Mouse (Mus musculus): Measurements from ENCODE around the gene Crkl. TPM values are rescaled to one million over a fixed set of nuclear protein-coding genes. Genes with fewer than 3 reads are reported as not detected.
A peak's percentile ranks its signal among the peaks of the same experiment; 100 is the strongest.

The Crkl gene
- 31.4 and 55.4 TPM in 2 replicates for total RNA-seq (2014; rRNA removed)
- polyA plus RNA-seq (2015; fragmentation: Nextera tagmentation; extraction: Ambion mirVana), result 44.5 and 60.5 TPM in 2 replicates

- H3K9me3 ChIP-seq (ENCODE audit: low read length), result no peaks in the 10 kb centered on the region
- H3K27ac ChIP-seq (ENCODE audit: low read depth, low read length), result peak within 1 kb of the TSS; percentile 98
- WGBS, result 1% methylated on average over 63 of the region's 63 CpGs
- H3K4me3 ChIP-seq (ENCODE audit: low read depth, low read length), result peak within 1 kb of the TSS; percentile 98
- H3K36me3 ChIP-seq (ENCODE audit: insufficient read depth), result peaks cover 8% of the 10 kb centered on the region; the same call in 1 of the 2 replicates
- TF ChIP-seq CTCF (IDR thresholded peaks at IDR 0.05; ENCODE audit: low read depth), result no peak; the same call in 1 of the 2 replicates
- H3K9ac ChIP-seq, result peak within 1 kb of the TSS; percentile 98
- peaks cover 15% of the 10 kb centered on the region for H3K4me1 ChIP-seq (ENCODE audit: insufficient read depth)
- DNase-seq (peak; percentile 99), ATAC-seq (peak; percentile 96)
- H3K4me2 ChIP-seq (ENCODE audit: low read depth), result peak within 1 kb of the TSS; percentile 88
- no peaks in the 10 kb centered on the region for H3K27me3 ChIP-seq (ENCODE audit: insufficient read depth, low read length)
These were observed at the start of gene Crkl for GRCm38 (mm10) chr16:17451541-17452372. TSS of gene Crkl (plus strand) at chr16:17451987.

- peak; percentile 19 for DNase-seq
- peak; percentile 65 for TF ChIP-seq CTCF (IDR thresholded peaks at IDR 0.05; ENCODE audit: low read depth)
- H3K27ac ChIP-seq (ENCODE audit: low read depth, low read length), result no peak overlapping the region
- ATAC-seq, result no peak
- no peak overlapping the region for H3K4me2 ChIP-seq (ENCODE audit: low read depth)
- no peak overlapping the region for H3K9ac ChIP-seq
- peaks cover 21% of the 10 kb centered on the region for H3K4me1 ChIP-seq (ENCODE audit: insufficient read depth)
- H3K4me3 ChIP-seq (ENCODE audit: low read depth, low read length), result no peak overlapping the region
- no peaks in the 10 kb centered on the region for H3K9me3 ChIP-seq (ENCODE audit: low read length)
- no peaks in the 10 kb centered on the region for H3K36me3 ChIP-seq (ENCODE audit: insufficient read depth)
- 76% methylated on average over 1 of the region's 1 CpGs for WGBS
- no peaks in the 10 kb centered on the region for H3K27me3 ChIP-seq (ENCODE audit: insufficient read depth, low read length)
These were observed 48.9 kb upstream of the Crkl start for GRCm38 (mm10) chr16:17402855-17403254.

- peak overlapping the region; percentile 85 for H3K9ac ChIP-seq
- peak overlapping the region; percentile 58 for H3K4me2 ChIP-seq (ENCODE audit: low read depth)
- ATAC-seq (peak; percentile 73), DNase-seq (peak; percentile 70)
- peaks cover 21% of the 10 kb centered on the region for H3K4me1 ChIP-seq (ENCODE audit: insufficient read depth)
- TF ChIP-seq CTCF (IDR thresholded peaks at IDR 0.05; ENCODE audit: low read depth), result no peak
- no peaks in the 10 kb centered on the region for H3K27me3 ChIP-seq (ENCODE audit: insufficient read depth, low read length)
- H3K27ac ChIP-seq (ENCODE audit: low read depth, low read length), result peak overlapping the region; percentile 87
- no peaks in the 10 kb centered on the region for H3K9me3 ChIP-seq (ENCODE audit: low read length)
- under 1% methylated on average over 22 of the region's 22 CpGs for WGBS
- 0 out of 2 replicates have a peak, but pooled peaks cover 5% of the 10 kb centered on the region for H3K36me3 ChIP-seq (ENCODE audit: insufficient read depth)
- H3K4me3 ChIP-seq (ENCODE audit: low read depth, low read length), result peak overlapping the region; percentile 60
These were observed 46.5 kb upstream of the Crkl start for GRCm38 (mm10) chr16:17405271-17405696.

GRCm38 (mm10) chr16:17405736-17406443, 45.9 kb upstream of the Crkl start, which contains the start of the genes Snap29 and Pi4ka:
TSS of gene Snap29 (plus strand) at chr16:17405986.
TSS of gene Pi4ka (minus strand) at chr16:17406314.
- peak within 1 kb of the TSS; percentile 87 for H3K27ac ChIP-seq (ENCODE audit: low read depth, low read length)
- H3K9ac ChIP-seq, result peak within 1 kb of the TSS; percentile 85
- peak within 1 kb of the TSS; percentile 58 for H3K4me2 ChIP-seq (ENCODE audit: low read depth)
- WGBS, result 3% methylated on average over 63 of the region's 69 CpGs
- no peaks in the 10 kb centered on the region for H3K9me3 ChIP-seq (ENCODE audit: low read length)
- peaks cover 21% of the 10 kb centered on the region for H3K4me1 ChIP-seq (ENCODE audit: insufficient read depth)
- 0 out of 2 replicates have a peak, but pooled peaks cover 8% of the 10 kb centered on the region for H3K36me3 ChIP-seq (ENCODE audit: insufficient read depth)
- no peaks in the 10 kb centered on the region for H3K27me3 ChIP-seq (ENCODE audit: insufficient read depth, low read length)
- TF ChIP-seq CTCF (IDR thresholded peaks at IDR 0.05; ENCODE audit: low read depth), result no peak; the same call in 1 of the 2 replicates
- peak; percentile 97 for ATAC-seq
- DNase-seq, result peak; percentile 99
- H3K4me3 ChIP-seq (ENCODE audit: low read depth, low read length), result peak within 1 kb of the TSS; percentile 60

- Histone ChIP-seq H3K36me3 (ENCODE audit: insufficient read depth) (0 out of 2 replicates have a peak, but pooled peaks cover 8% of the 10 kb centered on the region), H3K9ac (peak overlapping the region; percentile 85), H3K4me3 (ENCODE audit: low read depth, low read length) (peak overlapping the region; percentile 60), H3K27me3 (ENCODE audit: insufficient read depth, low read length) (no peaks in the 10 kb centered on the region), H3K27ac (ENCODE audit: low read depth, low read length) (peak overlapping the region; percentile 85; the same call in 1 of the 2 replicates), H3K4me1 (ENCODE audit: insufficient read depth) (peaks cover 21% of the 10 kb centered on the region), H3K9me3 (ENCODE audit: low read length) (no peaks in the 10 kb centered on the region), H3K4me2 (ENCODE audit: low read depth) (peak overlapping the region; percentile 58)
- no peak for TF ChIP-seq CTCF (IDR thresholded peaks at IDR 0.05; ENCODE audit: low read depth)
- ATAC-seq (no peak), DNase-seq (peak; percentile 23)
- 30% methylated on average over 9 of the region's 9 CpGs for WGBS
These were observed 45.1 kb upstream of the Crkl start for GRCm38 (mm10) chr16:17406512-17407231.

GRCm38 (mm10) chr16:17409046-17409445, 42.7 kb upstream of the Crkl start:
- TF ChIP-seq CTCF (IDR thresholded peaks at IDR 0.05; ENCODE audit: low read depth), result no peak
- no peak overlapping the region for H3K4me2 ChIP-seq (ENCODE audit: low read depth)
- peaks cover 18% of the 10 kb centered on the region for H3K4me1 ChIP-seq (ENCODE audit: insufficient read depth)
- ATAC-seq (no peak), DNase-seq (no peak)
- H3K4me3 ChIP-seq (ENCODE audit: low read depth, low read length), result no peak overlapping the region
- no peak overlapping the region for H3K9ac ChIP-seq
- no peaks in the 10 kb centered on the region for H3K9me3 ChIP-seq (ENCODE audit: low read length)
- H3K36me3 ChIP-seq (ENCODE audit: insufficient read depth), result 0 out of 2 replicates have a peak, but pooled peaks cover 8% of the 10 kb centered on the region
- H3K27ac ChIP-seq (ENCODE audit: low read depth, low read length), result no peak overlapping the region
- 94% methylated on average over 2 of the region's 2 CpGs for WGBS
- no peaks in the 10 kb centered on the region for H3K27me3 ChIP-seq (ENCODE audit: insufficient read depth, low read length)

Data from forebrain, postnatal 0 days (tissue).